Mouse (Mus musculus): Measurements from ENCODE around the gene Tulp2. TPM values are rescaled to one million over a fixed set of nuclear protein-coding genes. Genes with fewer than 3 reads are reported as not detected.
"Not testable (repeated sequence)": the region's sequence is repeated elsewhere in the genome, so short reads cannot be mapped to it uniquely, and the experiment has no call there.

The Tulp2 gene
- polyA plus RNA-seq, 1 experiment from 2014 or later: 1.0 TPM

DNA sequence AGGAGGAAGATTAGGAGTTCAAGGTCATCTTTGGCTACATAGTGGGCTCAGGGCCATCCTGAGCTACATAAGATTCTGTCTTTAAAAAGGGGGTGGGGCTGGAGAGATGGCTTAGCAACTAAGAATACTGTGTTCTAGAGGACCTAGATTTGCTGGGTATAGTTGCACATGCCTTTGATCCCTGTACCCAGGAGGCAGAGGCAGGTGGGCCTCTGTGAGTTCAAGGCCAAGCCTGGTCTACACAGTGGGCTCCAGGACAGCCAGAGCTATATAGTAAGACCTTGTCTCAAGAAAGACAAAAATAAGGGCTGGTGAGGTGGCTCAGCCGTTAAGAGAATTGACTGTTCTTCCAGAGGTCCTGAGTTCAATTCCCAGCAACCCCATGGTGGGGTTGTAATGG is 31.7 kb upstream of the Tulp2 start:
- Histone ChIP-seq H3K27ac (no peak overlapping the region), H3K9me3 (no peaks in the 10 kb centered on the region), H3K4me3 (no peak overlapping the region), H3K9ac (no peak overlapping the region), H3K4me1 (0 out of 2 replicates have a peak, but pooled peaks cover 4% of the 10 kb centered on the region), H3K4me2 (no peak overlapping the region), H3K36me3 (peaks cover 63% of the 10 kb centered on the region), H3K27me3 (no peaks in the 10 kb centered on the region)
- 93% methylated on average over 1 of the region's 1 CpGs for WGBS
- ATAC-seq (ENCODE audit: insufficient number of reproducible peaks, low FRiP score, low TSS enrichment, low read depth): no peak

GRCm38 (mm10) chr7:45451344-45451982 is 30.2 kb upstream of the Tulp2 start:
- Histone ChIP-seq H3K4me3 (no peak overlapping the region), H3K4me1 (peaks cover 7% of the 10 kb centered on the region; the same call in 1 of the 2 replicates), H3K9ac (no peak overlapping the region), H3K4me2 (no peak overlapping the region), H3K27me3 (no peaks in the 10 kb centered on the region), H3K36me3 (peaks cover 65% of the 10 kb centered on the region), H3K9me3 (no peaks in the 10 kb centered on the region), H3K27ac (no peak overlapping the region)
- WGBS: 52% methylated on average over 23 of the region's 23 CpGs
- ATAC-seq (ENCODE audit: insufficient number of reproducible peaks, low FRiP score, low TSS enrichment, low read depth): no peak

- no peak for ATAC-seq (ENCODE audit: insufficient number of reproducible peaks, low FRiP score, low TSS enrichment, low read depth)
- Histone ChIP-seq H3K9ac (no peak overlapping the region), H3K4me1 (peaks cover 28% of the 10 kb centered on the region), H3K9me3 (no peaks in the 10 kb centered on the region), H3K27me3 (no peaks in the 10 kb centered on the region), H3K4me3 (no peak overlapping the region), H3K4me2 (no peak overlapping the region), H3K27ac (peak overlapping the region; percentile 22; the same call in 1 of the 2 replicates), H3K36me3 (peaks cover 69% of the 10 kb centered on the region)
- 89% methylated on average over 15 of the region's 15 CpGs for WGBS
Observed at GRCm38 (mm10) chr7:45454971-45455370, 26.7 kb upstream of the Tulp2 start.

DNA sequence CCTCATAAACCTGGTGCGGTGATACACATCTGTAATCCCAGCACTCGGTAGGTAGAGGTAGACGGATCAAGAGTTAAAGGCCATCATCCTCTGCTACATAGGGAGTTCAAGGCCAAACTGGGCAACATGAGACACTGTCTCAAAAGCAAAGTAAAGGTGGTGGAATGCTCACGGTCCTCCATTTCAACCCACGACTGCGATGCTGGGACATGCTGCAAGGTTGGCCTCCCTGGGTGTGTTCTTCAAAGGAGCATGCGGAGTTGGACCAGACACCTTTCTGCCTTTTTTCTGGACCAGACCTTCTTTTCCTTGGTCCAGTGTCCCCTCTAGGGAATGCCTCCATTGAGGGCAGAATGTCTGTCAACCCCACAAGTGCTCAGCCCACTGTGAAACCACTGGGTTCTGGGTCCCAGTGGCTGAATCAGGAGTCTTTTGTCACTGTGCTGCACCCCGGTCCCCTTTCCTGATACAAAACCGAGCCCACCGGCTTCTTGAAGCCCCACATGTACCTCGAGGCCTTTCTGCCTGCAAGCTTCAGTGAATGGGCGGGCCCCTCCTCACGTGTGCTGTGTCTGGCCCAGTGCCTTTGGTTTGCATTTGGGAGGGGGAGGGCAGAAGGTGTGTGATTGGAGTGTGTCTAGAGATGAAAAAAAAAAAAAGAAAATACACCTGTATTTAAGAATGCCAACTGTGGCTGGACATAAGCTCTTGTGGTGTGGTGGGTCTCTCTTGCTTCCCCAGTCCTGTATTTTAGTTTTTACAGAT is 25.6 kb upstream of the Tulp2 start:
- Histone ChIP-seq H3K4me1 (peaks cover 39% of the 10 kb centered on the region), H3K9ac (0 out of 2 replicates have a peak overlapping the region, but pooled peaks have one; percentile 17), H3K9me3 (no peaks in the 10 kb centered on the region), H3K4me3 (no peak overlapping the region), H3K4me2 (no peak overlapping the region), H3K27ac (0 out of 2 replicates have a peak overlapping the region, but pooled peaks have one; percentile 55), H3K36me3 (peaks cover 73% of the 10 kb centered on the region), H3K27me3 (no peaks in the 10 kb centered on the region)
- no peak for ATAC-seq (ENCODE audit: insufficient number of reproducible peaks, low FRiP score, low TSS enrichment, low read depth)
- WGBS: 65% methylated on average over 13 of the region's 13 CpGs

DNA sequence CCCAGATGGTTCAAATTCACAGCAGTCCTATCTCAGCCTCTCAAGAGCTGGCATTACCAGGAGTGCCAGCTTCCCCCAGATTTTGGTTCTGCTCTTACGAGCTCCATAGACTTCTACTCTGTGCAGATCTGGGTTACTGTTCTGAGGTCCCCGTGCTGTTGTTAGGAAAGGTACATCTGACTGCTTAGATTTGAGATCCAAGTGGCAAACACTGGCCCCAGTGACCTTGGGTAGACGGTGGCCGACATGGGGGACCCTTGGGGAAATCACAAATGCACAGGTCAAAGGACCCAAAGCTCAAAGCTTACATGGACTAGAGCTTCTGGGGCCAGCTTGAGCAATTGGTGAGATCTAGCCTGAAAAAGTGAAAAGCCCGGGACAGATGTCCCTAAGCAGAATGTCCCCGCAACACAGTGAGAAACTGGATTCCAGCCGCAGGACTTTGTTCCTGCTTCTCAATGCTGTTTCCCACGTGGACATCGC is 24.9 kb upstream of the Tulp2 start:
- H3K4me3 ChIP-seq: peak overlapping the region; percentile 62
- H3K4me1 ChIP-seq: peaks cover 40% of the 10 kb centered on the region
- no peaks in the 10 kb centered on the region for H3K9me3 ChIP-seq
- no peaks in the 10 kb centered on the region for H3K27me3 ChIP-seq
- no peak overlapping the region for H3K9ac ChIP-seq
- peaks cover 71% of the 10 kb centered on the region for H3K36me3 ChIP-seq
- ATAC-seq (ENCODE audit: insufficient number of reproducible peaks, low FRiP score, low TSS enrichment, low read depth): no peak
- peak overlapping the region; percentile 2; the same call in 1 of the 2 replicates for H3K4me2 ChIP-seq
- WGBS: 56% methylated on average over 9 of the region's 9 CpGs
- peak overlapping the region; percentile 55 for H3K27ac ChIP-seq

GRCm38 (mm10) chr7:45457204-45458060 is 24.2 kb upstream of the Tulp2 start:
- no peak for ATAC-seq (ENCODE audit: insufficient number of reproducible peaks, low FRiP score, low TSS enrichment, low read depth)
- Histone ChIP-seq H3K36me3 (peaks cover 69% of the 10 kb centered on the region), H3K4me3 (peak overlapping the region; percentile 62), H3K9me3 (no peaks in the 10 kb centered on the region), H3K27ac (peak overlapping the region; percentile 55), H3K9ac (no peak overlapping the region), H3K27me3 (no peaks in the 10 kb centered on the region), H3K4me1 (peaks cover 45% of the 10 kb centered on the region), H3K4me2 (peak overlapping the region; percentile 64)
- 63% methylated on average over 10 of the region's 10 CpGs for WGBS

DNA sequence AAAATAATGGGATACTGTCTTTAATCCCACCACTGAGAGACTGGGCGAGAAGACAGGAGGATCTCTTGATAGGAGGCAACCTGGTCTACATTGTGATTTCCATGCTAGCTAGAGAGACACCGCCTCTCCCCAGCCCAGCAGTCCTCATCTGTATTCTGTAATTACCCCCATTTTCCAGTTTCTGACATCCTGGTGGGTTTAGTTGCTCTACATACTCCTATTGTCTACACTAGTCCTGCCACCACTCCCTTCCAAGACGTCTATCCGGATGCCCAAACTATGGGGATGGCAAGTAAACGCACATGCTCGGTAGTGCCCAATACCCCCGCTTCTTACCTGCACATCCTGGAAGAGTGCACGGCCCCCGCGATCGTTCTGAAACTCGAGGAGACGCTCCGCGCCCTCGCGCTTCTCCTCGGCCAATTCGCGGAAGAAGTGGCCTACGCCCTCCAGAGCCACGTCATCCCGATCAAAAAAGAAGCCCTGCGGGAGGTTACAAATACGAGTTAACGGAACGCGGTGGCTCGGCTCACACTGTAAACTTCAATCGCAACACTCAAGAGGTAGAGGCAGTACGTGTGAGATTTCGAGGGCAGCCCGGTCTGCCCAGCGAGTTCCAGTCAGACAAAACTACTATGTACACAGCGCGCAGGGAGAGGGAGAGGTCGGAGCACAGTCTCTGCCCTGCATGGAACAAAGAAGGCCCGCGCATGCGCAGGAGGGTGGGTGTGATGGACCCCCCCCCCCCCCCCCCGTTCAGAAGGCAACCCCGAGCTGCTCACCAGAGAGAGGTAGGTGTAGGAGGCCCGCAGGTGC is 22.7 kb upstream of the Tulp2 start:
- Histone ChIP-seq H3K36me3 (peaks cover 72% of the 10 kb centered on the region), H3K4me1 (peaks cover 46% of the 10 kb centered on the region), H3K27me3 (no peaks in the 10 kb centered on the region), H3K9me3 (no peaks in the 10 kb centered on the region), H3K4me2 (peak overlapping the region; percentile 64), H3K4me3 (peak overlapping the region; percentile 62), H3K9ac (peak overlapping the region; percentile 66), H3K27ac (peak overlapping the region; percentile 96)
- ATAC-seq (ENCODE audit: insufficient number of reproducible peaks, low FRiP score, low TSS enrichment, low read depth): peak; percentile 62
- under 1% methylated on average over 41 of the region's 43 CpGs for WGBS

- Histone ChIP-seq H3K4me3 (peak within 1 kb of the TSS; percentile 62), H3K4me2 (peak within 1 kb of the TSS; percentile 64), H3K9ac (peak within 1 kb of the TSS; percentile 66), H3K4me1 (peaks cover 46% of the 10 kb centered on the region), H3K27ac (peak within 1 kb of the TSS; percentile 96), H3K36me3 (peaks cover 71% of the 10 kb centered on the region)
- not testable (repeated sequence) for H3K27me3 ChIP-seq, H3K9me3 ChIP-seq
- ATAC-seq (ENCODE audit: insufficient number of reproducible peaks, low FRiP score, low TSS enrichment, low read depth): peak; percentile 96
- 0% methylated on average over 33 of the region's 37 CpGs for WGBS
Observed at GRCm38 (mm10) chr7:45459564-45460140, 22.0 kb upstream of the Tulp2 start, which contains the start of gene Ftl1. Ftl1 (minus strand) TSS chr7:45459884.

- H3K4me3 ChIP-seq: peak overlapping the region; percentile 62
- H3K4me2 ChIP-seq: peak overlapping the region; percentile 50
- 67% methylated on average over 7 of the region's 7 CpGs for WGBS
- H3K4me1 ChIP-seq: peaks cover 50% of the 10 kb centered on the region
- 0 out of 2 replicates have a peak overlapping the region, but pooled peaks have one; percentile 7 for H3K9ac ChIP-seq
- peaks cover 71% of the 10 kb centered on the region for H3K36me3 ChIP-seq
- H3K27ac ChIP-seq: peak overlapping the region; percentile 87
- ATAC-seq (ENCODE audit: insufficient number of reproducible peaks, low FRiP score, low TSS enrichment, low read depth): no peak
- H3K9me3 ChIP-seq: no peaks in the 10 kb centered on the region
- H3K27me3 ChIP-seq: no peaks in the 10 kb centered on the region
Observed at GRCm38 (mm10) chr7:45460377-45460776, 21.3 kb upstream of the Tulp2 start.

DNA sequence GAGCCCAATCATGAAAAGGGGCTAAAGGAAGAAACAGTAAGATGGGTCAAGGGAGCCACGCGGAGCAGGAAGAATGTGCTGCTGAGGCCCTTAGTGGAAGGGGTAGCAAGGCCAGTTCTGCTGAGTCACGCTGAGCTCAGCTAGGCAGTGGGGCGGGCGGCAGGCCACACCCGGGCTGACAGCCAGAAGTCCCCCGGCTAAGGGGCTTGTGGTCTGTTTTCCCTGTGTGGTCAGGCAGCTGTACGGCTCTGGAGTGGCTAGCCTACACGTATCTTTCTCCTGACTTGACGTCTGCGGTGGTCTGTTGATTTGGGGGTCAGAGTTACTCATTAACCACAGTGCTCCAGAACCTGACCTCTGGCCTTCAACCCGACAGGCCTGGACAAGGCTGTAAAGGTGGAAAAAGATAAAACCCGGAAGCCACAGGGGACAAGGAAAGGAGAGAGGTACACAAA is 20.8 kb upstream of the Tulp2 start:
- H3K27me3 ChIP-seq: no peaks in the 10 kb centered on the region
- H3K4me1 ChIP-seq: peaks cover 55% of the 10 kb centered on the region
- H3K36me3 ChIP-seq: peaks cover 69% of the 10 kb centered on the region
- 0 out of 2 replicates have a peak overlapping the region, but pooled peaks have one; percentile 7 for H3K9ac ChIP-seq
- H3K4me2 ChIP-seq: peak overlapping the region; percentile 50
- ATAC-seq (ENCODE audit: insufficient number of reproducible peaks, low FRiP score, low TSS enrichment, low read depth): no peak
- no peaks in the 10 kb centered on the region for H3K9me3 ChIP-seq
- WGBS: 13% methylated on average over 13 of the region's 13 CpGs
- peak overlapping the region; percentile 87 for H3K27ac ChIP-seq
- H3K4me3 ChIP-seq: peak overlapping the region; percentile 62; the same call in 1 of the 2 replicates

All from limb, embryonic 15.5 days (tissue).